Mouse (Mus musculus) megakaryocyte, embryonic 14.5 days (primary cell): ENCODE measurements around the gene Pla2g2c.

Source experiments
- FLI1 ChIP-seq: IDR thresholded peaks from 2 replicates; pipeline ENCODE4 v1.6.1; 2012; ENCODE audit warnings: low read length, inconsistent platforms, mixed read lengths
- GATA1 ChIP-seq: IDR thresholded peaks from 3 replicates; pipeline ENCODE4 v1.6.1; 2012; ENCODE audit warnings: mixed read lengths, low read length, inconsistent platforms, borderline replicate concordance

- TF ChIP-seq GATA1: no peak
- TF ChIP-seq FLI1: no peak
These were observed at the start of gene Pla2g2c for GRCm38 (mm10) chr4:138724354-138725126.
